Mouse (Mus musculus) A20 (cell line): ENCODE results near the gene Dcxr.
"Not testable (repeated sequence)": the region's sequence is repeated elsewhere in the genome, so short reads cannot be mapped to it uniquely, and the experiment has no call there.

Experiments
- DNase-seq: peaks from one replicate; pipeline ENCODE4 v3.0.0-alpha.2; 2011; ENCODE audit warnings: low read depth, low spot score

Gene Dcxr

GRCm38 (mm10) chr11:120709551-120709950, 17.5 kb downstream of the Dcxr start:
- DNase-seq = peak; percentile 26

- DNase-seq = no peak
Observed at GRCm38 (mm10) chr11:120707969-120708368, 19.1 kb downstream of the Dcxr start.

- DNase-seq = no peak
Observed at GRCm38 (mm10) chr11:120707225-120707624, 19.9 kb downstream of the Dcxr start.

GRCm38 (mm10) chr11:120706120-120706519, 21.0 kb downstream of the Dcxr start:
- DNase-seq = no peak

GRCm38 (mm10) chr11:120704486-120705325, 22.4 kb downstream of the Dcxr start:
- no peak for DNase-seq

GRCm38 (mm10) chr11:120703696-120704454, 23.2 kb downstream of the Dcxr start:
- no peak for DNase-seq

- no peak for DNase-seq
Observed at GRCm38 (mm10) chr11:120697741-120698140, 29.3 kb downstream of the Dcxr start.

GRCm38 (mm10) chr11:120696568-120696967, 30.5 kb downstream of the Dcxr start:
- DNase-seq = peak; percentile 22

GRCm38 (mm10) chr11:120695641-120696040, 31.4 kb downstream of the Dcxr start:
- DNase-seq = no peak

- DNase-seq = no peak
Observed at GRCm38 (mm10) chr11:120695184-120695583, 31.9 kb downstream of the Dcxr start.

GRCm38 (mm10) chr11:120693461-120693860, 33.6 kb downstream of the Dcxr start:
- no peak for DNase-seq

GRCm38 (mm10) chr11:120692471-120693011, 34.5 kb downstream of the Dcxr start:
- DNase-seq = no peak

- DNase-seq = no peak
Observed at GRCm38 (mm10) chr11:120689365-120689764, 37.7 kb downstream of the Dcxr start.

- DNase-seq = no peak
Observed at GRCm38 (mm10) chr11:120686650-120687272, 40.3 kb downstream of the Dcxr start.

- no peak for DNase-seq
Observed at GRCm38 (mm10) chr11:120684660-120685059, 42.4 kb downstream of the Dcxr start.

GRCm38 (mm10) chr11:120684086-120684485, 43.0 kb downstream of the Dcxr start:
- DNase-seq = no peak

- no peak for DNase-seq
Observed at GRCm38 (mm10) chr11:120683536-120683935, 43.5 kb downstream of the Dcxr start.

GRCm38 (mm10) chr11:120682683-120683082, 44.4 kb downstream of the Dcxr start:
- DNase-seq = no peak

GRCm38 (mm10) chr11:120679909-120680308, 47.2 kb downstream of the Dcxr start:
- DNase-seq = peak; percentile 45

- DNase-seq = no peak
Observed at GRCm38 (mm10) chr11:120676951-120677350, 50.1 kb downstream of the Dcxr start.

- not testable (repeated sequence) for DNase-seq
Observed at GRCm38 (mm10) chr11:120675875-120676274, 51.2 kb downstream of the Dcxr start.
